Mouse (Mus musculus) stomach, embryonic 16.5 days (tissue): ENCODE results near the gene Gm4559. TPM values are rescaled to one million over a fixed set of nuclear protein-coding genes. Genes with fewer than 3 reads are reported as not detected.
"Not testable (repeated sequence)": the region's sequence is repeated elsewhere in the genome, so short reads cannot be mapped to it uniquely, and the experiment has no call there.

Source experiments
- ATAC-seq: fragments of 200-750 bp; cut with Nextera tagmentation; 2 replicates; pipeline ENCODE4 v1.8.0; 2017; ENCODE audit warnings: moderate number of reproducible peaks, moderate TSS enrichment; ENCODE audit not compliant: insufficient read depth, low FRiP score
- H3K27ac ChIP-seq: fragments of 300-500 bp; sonication (generic); 2 replicates; pipeline ENCODE4 v1.5.1; 2014; ENCODE audit warnings: low read length
- H3K27me3 ChIP-seq: fragments of 300-500 bp; sonication (generic); 2 replicates; pipeline ENCODE4 v1.6.1; 2014; ENCODE audit warnings: low read length, control low read depth, mixed read lengths; ENCODE audit not compliant: control insufficient read depth, insufficient read depth
- H3K36me3 ChIP-seq: fragments of 300-500 bp; sonication (generic); 2 replicates; pipeline ENCODE4 v1.6.1; 2014; ENCODE audit warnings: low read length; ENCODE audit not compliant: control insufficient read depth, insufficient read depth
- H3K4me1 ChIP-seq: fragments of 300-500 bp; sonication (generic); 2 replicates; pipeline ENCODE4 v1.6.1; 2014; ENCODE audit warnings: low read length, control low read depth, mixed read lengths; ENCODE audit not compliant: control insufficient read depth, insufficient read depth
- H3K4me2 ChIP-seq: fragments of 300-500 bp; sonication (generic); 2 replicates; pipeline ENCODE4 v1.6.1; 2014; ENCODE audit warnings: low read depth, low read length, mixed read lengths
- H3K4me3 ChIP-seq: fragments of 300-500 bp; sonication (generic); replicated peaks from 2 replicates; pipeline ENCODE4 v1.5.1; 2014; ENCODE audit warnings: mild to moderate bottlenecking, low read length
- H3K9ac ChIP-seq: fragments of 300-500 bp; sonication (generic); 2 replicates; pipeline ENCODE4 v1.6.1; 2014; ENCODE audit warnings: low read length
- H3K9me3 ChIP-seq: fragments of 300-500 bp; sonication (generic); replicated peaks from 2 replicates; pipeline ENCODE4 v1.6.1; 2016; ENCODE audit warnings: low read length, control low read depth; ENCODE audit not compliant: control insufficient read depth
- WGBS: fragments of 180-500 bp; shearing (Covaris S2); extraction: QIAGEN DNeasy Blood & Tissue Kit; methylation state at CpG from one replicate; pipeline ENCODE4 v1.1.7; 2014; 5-methylcytosine and 5-hydroxymethylcytosine counted together
- polyA plus RNA-seq: library from polyadenylated mRNA; unstranded; fragments of >200 nt; fragmentation: Nextera tagmentation; extraction: Ambion mirVana; gene quantifications from 2 replicates; pipeline ENCODE4 v1.2.1, GENCODE M21; 2015

Gm4559 gene
- polyA plus RNA-seq, 1 experiment from 2014 or later = not detected

DNA sequence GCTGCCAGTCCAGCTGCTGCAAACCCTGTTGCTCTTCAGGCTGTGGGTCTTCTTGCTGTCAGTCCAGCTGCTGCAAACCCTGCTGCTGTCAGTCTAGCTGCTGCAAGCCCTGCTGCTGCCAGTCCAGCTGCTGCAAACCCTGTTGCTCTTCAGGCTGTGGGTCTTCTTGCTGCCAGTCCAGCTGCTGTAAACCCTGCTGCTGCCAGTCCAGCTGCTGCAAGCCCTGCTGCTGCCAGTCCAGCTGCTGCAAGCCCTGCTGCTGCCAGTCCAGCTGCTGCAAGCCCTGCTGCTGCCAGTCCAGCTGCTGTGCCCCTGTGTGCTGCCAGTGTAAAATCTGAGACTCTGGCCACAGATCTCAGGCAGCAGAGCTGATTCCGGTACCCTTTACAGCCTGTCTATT lies 29.8 kb upstream of the Gm4559 start:
- H3K4me1 ChIP-seq, H3K27me3 ChIP-seq, H3K4me3 ChIP-seq, ATAC-seq, H3K9me3 ChIP-seq, H3K27ac ChIP-seq, H3K9ac ChIP-seq, H3K4me2 ChIP-seq, H3K36me3 ChIP-seq: not testable (repeated sequence)
- 80% methylated on average over 1 of the region's 1 CpGs for WGBS

DNA sequence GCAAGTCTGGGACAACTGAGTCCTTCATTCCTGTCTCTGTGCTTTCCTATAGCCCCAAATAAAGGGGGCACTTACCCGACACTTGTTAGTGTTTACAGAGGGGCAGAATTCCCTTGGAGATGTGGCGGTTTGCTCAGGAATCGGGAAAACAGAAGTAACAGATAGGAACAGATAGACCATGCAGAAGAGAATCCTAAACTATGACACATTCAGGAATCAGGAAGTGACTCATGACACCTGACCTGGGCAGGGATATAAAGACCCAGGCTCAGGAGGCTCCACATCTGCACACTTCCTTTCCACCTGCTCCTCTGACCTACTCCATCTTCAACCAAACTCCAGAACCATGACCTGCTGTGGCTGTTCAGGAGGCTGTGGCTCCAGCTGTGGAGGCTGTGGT lies 29.1 kb upstream of the Gm4559 start, which contains the start of gene Krtap5-4:
Gene Krtap5-4, plus strand, starts transcription at position 301 of the 400 bp plus-strand sequence.
- Histone ChIP-seq H3K27ac (no peak within 1 kb of the TSS), H3K4me2 (no peak within 1 kb of the TSS), H3K36me3 (no peaks in the 10 kb centered on the region), H3K27me3 (no peaks in the 10 kb centered on the region; the same call in 1 of the 2 replicates), H3K9ac (no peak within 1 kb of the TSS), H3K9me3 (no peaks in the 10 kb centered on the region), H3K4me1 (0 out of 2 replicates have a peak, but pooled peaks cover 3% of the 10 kb centered on the region), H3K4me3 (no peak within 1 kb of the TSS)
- no peak for ATAC-seq
- 44% methylated on average over 3 of the region's 3 CpGs for WGBS

DNA sequence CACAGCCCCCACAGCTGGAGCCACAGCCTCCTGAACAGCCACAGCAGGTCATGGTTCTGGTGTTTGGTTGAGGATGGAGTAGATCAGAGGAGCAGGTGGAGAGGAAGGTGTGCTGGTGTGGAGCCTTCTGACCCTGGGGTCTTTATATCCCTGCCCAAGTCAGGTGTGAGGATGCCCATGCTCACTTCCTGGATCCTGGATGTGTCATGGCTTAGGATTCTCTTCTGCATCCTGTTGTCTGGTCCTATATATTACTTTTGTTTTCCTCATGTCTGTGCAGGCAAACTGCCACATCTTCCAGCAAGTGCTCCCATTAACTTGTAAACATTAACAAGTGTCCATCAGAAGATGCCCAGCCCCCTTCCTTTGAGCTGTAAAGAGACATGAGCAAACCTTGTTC lies 22.9 kb upstream of the Gm4559 start, which contains the start of gene Krtap5-1:
Gene Krtap5-1, minus strand, starts transcription at position 101 of the 400 bp plus-strand sequence.
- H3K9me3 ChIP-seq, H3K4me2 ChIP-seq, H3K4me1 ChIP-seq, H3K27me3 ChIP-seq, ATAC-seq, H3K27ac ChIP-seq, H3K36me3 ChIP-seq, H3K4me3 ChIP-seq, H3K9ac ChIP-seq: not testable (repeated sequence)

DNA sequence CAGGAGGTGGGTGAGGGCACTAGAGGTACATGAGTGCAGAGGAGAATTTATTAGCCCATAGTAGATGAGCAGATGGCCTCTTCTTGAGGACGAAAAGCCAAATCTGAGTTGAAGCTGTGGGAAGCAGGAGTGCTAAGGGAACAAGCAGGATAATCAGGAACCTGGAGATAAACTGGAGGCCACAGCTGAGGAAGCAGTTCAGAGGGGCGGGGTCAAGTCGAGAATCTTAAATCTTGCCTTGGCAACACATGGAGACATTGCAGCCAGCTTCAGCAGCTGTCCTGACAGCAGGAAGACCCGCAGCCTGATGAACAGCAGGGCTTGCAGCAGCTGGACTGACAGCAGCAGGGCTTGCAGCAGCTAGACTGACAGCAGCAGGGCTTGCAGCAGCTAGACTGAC lies 21.9 kb upstream of the Gm4559 start:
- not testable (repeated sequence) for H3K9me3 ChIP-seq, ATAC-seq, H3K27ac ChIP-seq, H3K9ac ChIP-seq, H3K4me3 ChIP-seq, H3K27me3 ChIP-seq, H3K4me2 ChIP-seq, H3K4me1 ChIP-seq, H3K36me3 ChIP-seq
- 15% methylated on average over 4 of the region's 4 CpGs for WGBS

DNA sequence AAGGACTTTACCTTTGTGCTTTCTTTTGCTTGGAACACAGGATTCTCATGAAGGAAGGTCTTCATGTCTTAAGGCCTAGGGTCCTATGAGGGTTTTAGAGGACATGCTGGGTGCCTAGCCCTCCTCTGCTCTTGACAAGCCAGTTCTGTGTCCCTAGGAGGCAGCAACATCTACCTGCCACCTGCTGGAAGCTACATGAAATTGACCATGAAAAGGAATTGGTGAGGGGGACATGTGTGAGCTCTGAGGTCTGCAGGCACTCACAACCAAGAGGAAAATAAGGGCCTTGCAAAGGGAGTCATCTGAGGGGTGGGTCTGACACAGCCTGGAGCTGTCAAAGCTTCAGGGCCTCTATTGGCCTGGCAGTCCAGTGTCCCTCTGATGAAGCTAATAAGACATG lies 21.3 kb upstream of the Gm4559 start:
- no peak overlapping the region for H3K4me2 ChIP-seq
- no peaks in the 10 kb centered on the region; the same call in 1 of the 2 replicates for H3K27me3 ChIP-seq
- H3K27ac ChIP-seq = no peak overlapping the region
- ATAC-seq = no peak
- no peaks in the 10 kb centered on the region for H3K36me3 ChIP-seq
- H3K4me1 ChIP-seq = no peaks in the 10 kb centered on the region
- no peak overlapping the region for H3K4me3 ChIP-seq
- H3K9me3 ChIP-seq = no peaks in the 10 kb centered on the region
- no peak overlapping the region for H3K9ac ChIP-seq

DNA sequence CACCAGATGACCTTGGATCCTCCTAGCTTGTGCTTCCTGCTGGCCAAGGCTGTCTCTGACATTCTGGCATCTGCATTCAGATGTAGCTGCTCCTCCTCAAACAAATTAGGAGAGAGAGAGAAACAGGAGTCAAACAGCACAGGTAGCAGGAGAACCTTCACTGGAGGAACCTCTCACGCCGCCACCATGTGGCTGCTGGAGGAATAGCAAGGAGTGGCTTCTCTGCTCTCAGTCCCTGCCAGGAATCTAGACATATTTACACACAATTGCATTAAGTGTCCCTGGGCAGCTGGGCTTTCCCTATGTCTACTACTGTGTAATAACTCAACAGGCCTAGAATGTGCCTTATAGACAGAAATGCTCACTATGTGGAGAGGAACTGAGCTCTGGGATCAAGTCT lies 19.7 kb upstream of the Gm4559 start:
- not testable (repeated sequence) for H3K9me3 ChIP-seq, H3K4me3 ChIP-seq, H3K4me1 ChIP-seq, H3K36me3 ChIP-seq, H3K9ac ChIP-seq, H3K27me3 ChIP-seq, H3K27ac ChIP-seq, H3K4me2 ChIP-seq
- WGBS = 6% methylated on average over 2 of the region's 2 CpGs
- 0 out of 2 replicates have a peak, but pooled peaks have one; percentile 33 for ATAC-seq

DNA sequence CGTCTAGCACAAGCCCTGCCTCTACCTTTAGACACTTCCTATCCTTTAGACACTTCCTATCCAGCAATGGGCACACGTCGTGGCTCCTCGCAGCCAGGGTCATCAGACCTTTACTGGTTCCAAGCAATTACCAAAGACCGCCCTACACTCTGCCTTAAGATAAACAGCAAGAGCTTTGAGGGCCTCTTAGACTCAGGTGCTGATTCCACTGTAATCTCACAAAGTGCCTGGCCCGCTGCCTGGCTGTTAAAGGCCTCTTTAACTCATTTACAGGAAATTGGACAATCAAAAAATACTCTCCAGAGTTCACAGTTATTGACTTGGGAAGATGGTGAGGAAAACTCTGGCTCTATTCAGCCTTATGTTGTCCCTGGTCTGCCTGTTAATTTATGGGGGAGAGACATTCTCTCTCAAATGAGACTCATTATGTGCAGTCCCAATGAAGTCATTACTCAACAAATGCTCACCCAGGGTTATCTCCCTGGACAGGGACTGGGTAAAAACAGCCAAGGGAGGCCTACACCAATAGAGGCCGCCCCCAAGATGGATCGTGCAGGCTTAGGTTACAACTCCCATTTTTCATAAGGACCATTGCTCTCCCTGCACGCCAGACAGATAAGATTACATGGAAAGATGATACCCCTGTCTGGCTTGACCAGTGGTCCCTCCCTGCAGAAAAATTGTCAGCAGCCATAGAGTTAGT lies 11.9 kb upstream of the Gm4559 start:
- H3K36me3 ChIP-seq, H3K9me3 ChIP-seq, H3K4me3 ChIP-seq, ATAC-seq, H3K4me1 ChIP-seq, H3K27ac ChIP-seq, H3K4me2 ChIP-seq, H3K27me3 ChIP-seq, H3K9ac ChIP-seq: not testable (repeated sequence)
- 45% methylated on average over 9 of the region's 9 CpGs for WGBS

DNA sequence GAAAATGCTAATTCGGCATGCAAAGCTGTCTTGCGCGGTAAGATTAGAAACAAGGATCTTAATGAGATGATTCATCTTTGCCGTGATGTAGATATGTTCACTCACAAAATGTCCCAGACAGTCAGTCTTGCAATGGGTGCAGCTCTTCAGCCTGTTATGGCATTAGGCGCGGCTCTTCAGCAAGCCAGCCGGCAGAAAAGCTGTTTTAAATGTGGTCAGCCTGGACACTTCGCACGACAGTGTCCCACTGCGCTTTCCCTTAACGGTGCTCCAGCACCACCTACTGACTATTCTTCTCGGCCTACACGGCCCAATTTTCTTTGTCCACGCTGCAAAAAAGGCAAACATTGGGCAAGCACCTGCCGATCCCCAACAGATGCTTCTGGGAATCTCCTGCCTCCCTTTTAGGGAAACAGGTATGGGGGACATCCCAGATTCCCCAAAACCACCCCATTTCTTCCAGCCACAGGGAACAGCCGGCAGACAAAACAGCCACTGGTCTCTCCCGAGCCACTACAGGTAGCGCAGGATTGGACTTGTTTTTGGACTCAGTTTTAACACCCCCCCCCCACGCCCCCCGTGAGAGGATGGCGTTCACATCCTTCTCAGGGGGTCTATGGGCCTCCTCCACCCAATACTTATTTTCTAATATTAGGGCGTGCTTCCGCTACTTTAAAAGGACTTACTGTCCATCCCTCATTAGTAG lies 11.1 kb upstream of the Gm4559 start:
- WGBS = 18% methylated on average over 23 of the region's 23 CpGs
- no peaks in the 10 kb centered on the region for H3K36me3 ChIP-seq
- no peaks in the 10 kb centered on the region; the same call in 1 of the 2 replicates for H3K27me3 ChIP-seq
- H3K4me3 ChIP-seq = peak overlapping the region; percentile 60
- H3K4me1 ChIP-seq = peaks cover 5% of the 10 kb centered on the region; the same call in 1 of the 2 replicates
- no peaks in the 10 kb centered on the region for H3K9me3 ChIP-seq
- no peak overlapping the region for H3K27ac ChIP-seq
- peak overlapping the region; percentile 19; the same call in 1 of the 2 replicates for H3K9ac ChIP-seq
- H3K4me2 ChIP-seq = peak overlapping the region; percentile 83
- peak; percentile 75; the same call in 1 of the 2 replicates for ATAC-seq

DNA sequence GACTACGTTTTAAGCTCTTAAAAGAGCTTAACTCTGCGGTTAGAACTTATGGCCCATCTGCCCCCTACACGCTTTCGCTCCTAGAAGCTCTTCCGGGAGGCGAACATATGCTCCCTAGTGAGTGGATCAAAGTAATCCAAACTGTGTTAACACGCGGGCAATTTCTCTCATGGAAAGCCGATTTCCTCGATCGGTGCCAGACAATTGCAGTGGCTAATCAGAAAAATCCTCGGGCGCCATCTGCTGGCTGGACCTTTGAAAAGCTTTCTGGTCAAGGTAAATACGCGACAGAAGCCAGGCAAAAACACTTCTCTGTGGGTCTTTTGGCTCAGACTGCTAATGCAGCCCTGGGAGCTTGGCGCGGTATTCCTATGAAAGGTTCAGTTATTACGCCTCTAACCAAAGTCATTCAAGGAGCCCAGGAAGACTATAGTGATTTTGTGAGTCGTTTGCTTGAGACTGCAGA lies 10.5 kb upstream of the Gm4559 start:
- Histone ChIP-seq H3K4me1 (peaks cover 5% of the 10 kb centered on the region; the same call in 1 of the 2 replicates), H3K9me3 (no peaks in the 10 kb centered on the region), H3K4me2 (peak overlapping the region; percentile 83), H3K9ac (peak overlapping the region; percentile 77), H3K4me3 (peak overlapping the region; percentile 60), H3K27me3 (no peaks in the 10 kb centered on the region; the same call in 1 of the 2 replicates), H3K27ac (peak overlapping the region; percentile 91), H3K36me3 (no peaks in the 10 kb centered on the region)
- peak; percentile 79 for ATAC-seq
- WGBS = under 1% methylated on average over 19 of the region's 19 CpGs
